Mouse (Mus musculus) forebrain, embryonic 11.5 days (tissue): ENCODE results near the gene Ighmbp2. TPM values are rescaled to one million over a fixed set of nuclear protein-coding genes. Genes with fewer than 3 reads are reported as not detected.

ENCODE experiments used
- ATAC-seq: fragments of 200-750 bp; cut with Nextera tagmentation; replicated peaks from 2 replicates; pipeline ENCODE4 v1.8.0; 2017; ENCODE audit warnings: moderate TSS enrichment; ENCODE audit not compliant: low FRiP score
- DNase-seq: peaks from one replicate; pipeline ENCODE4 v3.0.0-alpha.2; 2017; ENCODE audit warnings: low spot score
- H3K27ac ChIP-seq: fragments of 300-500 bp; sonication (generic); 2 replicates; pipeline ENCODE4 v1.5.1; 2014; ENCODE audit warnings: low read depth, low read length
- H3K27me3 ChIP-seq: fragments of 300-500 bp; sonication (generic); 2 replicates; pipeline ENCODE4 v1.6.1; 2014; ENCODE audit warnings: mild to moderate bottlenecking, low read length, mixed read lengths; ENCODE audit not compliant: control insufficient read depth, insufficient read depth
- H3K36me3 ChIP-seq: fragments of 300-500 bp; sonication (generic); 2 replicates; pipeline ENCODE4 v1.6.1; 2014; ENCODE audit warnings: mild to moderate bottlenecking, low read length, moderate library complexity, mixed read lengths; ENCODE audit not compliant: control insufficient read depth, insufficient read depth
- H3K4me1 ChIP-seq: fragments of 300-500 bp; sonication (generic); replicated peaks from 2 replicates; pipeline ENCODE4 v1.6.1; 2014; ENCODE audit warnings: low read length, mixed read lengths; ENCODE audit not compliant: control insufficient read depth, insufficient read depth
- H3K4me2 ChIP-seq: fragments of 300-500 bp; sonication (generic); 2 replicates; pipeline ENCODE4 v1.6.1; 2014; ENCODE audit warnings: low read depth, mild to moderate bottlenecking, low read length, moderate library complexity, mixed read lengths; ENCODE audit not compliant: severe bottlenecking
- H3K4me3 ChIP-seq: fragments of 300-500 bp; sonication (generic); 2 replicates; pipeline ENCODE4 v1.5.1; 2014; ENCODE audit warnings: low read depth, low read length
- H3K9ac ChIP-seq: fragments of 300-500 bp; sonication (generic); 2 replicates; pipeline ENCODE4 v1.6.1; 2014; ENCODE audit warnings: low read length
- H3K9me3 ChIP-seq: fragments of 300-500 bp; sonication (generic); 2 replicates; pipeline ENCODE4 v1.6.1; 2016; ENCODE audit warnings: low read length, mixed read lengths; ENCODE audit not compliant: control insufficient read depth
- WGBS: fragments of 180-500 bp; shearing (Covaris S2); extraction: QIAGEN DNeasy Blood & Tissue Kit; methylation state at CpG from one replicate; pipeline ENCODE4 v1.1.7; 2014; 5-methylcytosine and 5-hydroxymethylcytosine counted together
- polyA plus RNA-seq: library from polyadenylated mRNA; unstranded; fragments of >200 nt; fragmentation: Nextera tagmentation; extraction: Ambion mirVana; gene quantifications from 2 replicates; pipeline ENCODE4 v1.2.1, GENCODE M21; 2014

The Ighmbp2 gene
- polyA plus RNA-seq, 1 experiment from 2014 or later = 10.1 TPM

DNA sequence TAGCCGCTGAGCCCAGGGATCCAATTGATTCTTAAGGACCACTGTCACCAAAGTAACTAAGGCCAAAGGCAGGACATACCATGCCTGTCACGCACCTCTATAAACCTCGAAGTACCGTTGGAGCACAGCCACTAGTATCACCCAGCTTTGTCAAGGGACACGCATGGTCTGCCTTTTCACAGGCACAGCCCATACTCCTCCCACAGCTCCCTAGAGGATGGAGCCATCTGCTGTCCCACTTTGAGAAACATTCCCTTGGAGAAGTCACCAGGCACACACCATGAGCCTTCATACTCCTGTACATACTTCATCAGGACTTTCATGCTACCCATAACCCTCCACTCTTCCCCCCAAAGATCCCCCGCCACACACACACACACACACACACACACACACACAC is 13.0 kb downstream of the Ighmbp2 start:
- no peak for ATAC-seq
- H3K36me3 ChIP-seq = peaks cover 3% of the 10 kb centered on the region; the same call in 1 of the 2 replicates
- WGBS = 97% methylated on average over 6 of the region's 6 CpGs

GRCm38 (mm10) chr19:3269279-3269678 is 13.5 kb downstream of the Ighmbp2 start:
- H3K4me2 ChIP-seq = no peak overlapping the region
- H3K4me3 ChIP-seq = no peak overlapping the region
- no peaks in the 10 kb centered on the region for H3K9me3 ChIP-seq
- H3K27ac ChIP-seq = no peak overlapping the region
- H3K9ac ChIP-seq = no peak overlapping the region
- H3K36me3 ChIP-seq = peaks cover 4% of the 10 kb centered on the region; the same call in 1 of the 2 replicates
- WGBS = 93% methylated on average over 9 of the region's 9 CpGs
- peak; percentile 44 for DNase-seq
- no peak for ATAC-seq
- no peaks in the 10 kb centered on the region for H3K4me1 ChIP-seq
- H3K27me3 ChIP-seq = no peaks in the 10 kb centered on the region

More for the DNA sequence above, 13.0 kb downstream of the Ighmbp2 start:
- H3K4me1 ChIP-seq = no peaks in the 10 kb centered on the region
- peak; percentile 41 for DNase-seq
- no peak overlapping the region for H3K27ac ChIP-seq
- no peaks in the 10 kb centered on the region for H3K27me3 ChIP-seq
- H3K9me3 ChIP-seq = no peaks in the 10 kb centered on the region
- no peak overlapping the region for H3K4me2 ChIP-seq
- no peak overlapping the region for H3K4me3 ChIP-seq
- no peak overlapping the region for H3K9ac ChIP-seq

DNA sequence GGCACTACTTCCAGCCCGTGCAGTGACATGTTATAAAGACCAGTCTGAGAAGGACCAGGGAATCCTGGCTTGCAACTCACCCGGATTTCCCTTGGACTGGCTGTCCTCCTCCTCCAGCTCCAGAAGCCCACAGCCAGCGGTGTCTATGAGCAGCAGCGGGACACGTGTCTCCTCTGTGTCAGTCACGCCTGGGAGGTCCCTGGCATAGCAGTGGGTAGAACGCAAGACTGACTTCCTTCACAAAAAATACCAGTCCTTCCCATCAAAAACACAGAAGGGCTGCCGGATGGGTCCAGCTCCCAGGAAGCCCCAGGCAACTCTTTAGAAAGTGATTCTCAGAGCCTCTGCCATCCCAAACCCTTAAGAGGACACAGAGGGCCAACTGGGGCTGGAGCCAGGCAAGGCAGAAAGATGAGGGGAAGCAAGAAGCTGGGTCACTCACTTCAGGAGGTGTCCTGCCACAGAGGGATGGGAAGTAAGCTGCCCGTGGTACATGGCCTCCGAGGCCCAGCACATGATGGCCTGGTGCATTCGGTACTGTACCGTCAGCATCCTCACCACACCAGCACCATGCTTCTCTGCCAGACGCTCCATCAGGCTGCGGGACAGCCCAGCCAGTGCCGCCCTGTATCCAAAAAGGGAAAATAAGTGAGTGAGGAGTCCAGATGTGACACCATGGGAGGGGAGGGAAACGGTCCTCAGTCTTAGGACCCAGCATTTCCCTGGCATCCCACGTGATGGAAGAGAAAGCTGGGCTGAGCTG is 14.4 kb downstream of the Ighmbp2 start:
- WGBS = 94% methylated on average over 17 of the region's 17 CpGs

GRCm38 (mm10) chr19:3267340-3267739 is 15.5 kb downstream of the Ighmbp2 start:
- DNase-seq (peak; percentile 27), ATAC-seq (no peak)
- H3K9ac ChIP-seq = no peak overlapping the region
- no peak overlapping the region for H3K27ac ChIP-seq
- H3K4me3 ChIP-seq = no peak overlapping the region
- H3K9me3 ChIP-seq = no peaks in the 10 kb centered on the region
- 88% methylated on average over 4 of the region's 4 CpGs for WGBS
- no peaks in the 10 kb centered on the region for H3K4me1 ChIP-seq
- no peaks in the 10 kb centered on the region for H3K27me3 ChIP-seq
- peaks cover 4% of the 10 kb centered on the region; the same call in 1 of the 2 replicates for H3K36me3 ChIP-seq
- H3K4me2 ChIP-seq = no peak overlapping the region

More for the DNA sequence above, 14.4 kb downstream of the Ighmbp2 start:
- Histone ChIP-seq H3K27me3 (no peaks in the 10 kb centered on the region), H3K27ac (no peak overlapping the region), H3K4me1 (no peaks in the 10 kb centered on the region), H3K9ac (no peak overlapping the region), H3K9me3 (no peaks in the 10 kb centered on the region), H3K4me2 (no peak overlapping the region), H3K4me3 (no peak overlapping the region), H3K36me3 (peaks cover 4% of the 10 kb centered on the region; the same call in 1 of the 2 replicates)
- ATAC-seq = no peak
- DNase-seq = peak; percentile 44

DNA sequence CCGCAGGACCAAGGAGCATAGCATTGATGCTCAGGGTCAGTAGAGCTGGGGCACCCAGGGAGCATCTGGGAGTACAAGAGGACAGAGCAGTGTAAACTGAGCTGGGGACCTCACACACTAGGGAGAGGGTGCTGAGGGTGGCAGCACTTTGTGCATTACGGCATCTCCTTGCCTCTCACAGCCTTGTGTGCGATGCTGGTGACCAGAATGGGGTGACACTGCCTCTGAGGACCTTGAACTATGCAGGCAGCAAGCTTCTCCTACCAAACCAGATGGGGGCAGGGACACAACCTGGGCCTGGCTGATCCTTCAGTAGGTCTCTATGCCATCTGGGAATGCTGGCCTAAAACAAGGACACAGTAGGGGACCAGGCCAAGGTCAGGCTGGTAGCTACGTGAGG is 16.1 kb downstream of the Ighmbp2 start:
- Histone ChIP-seq H3K27ac (no peak overlapping the region), H3K4me1 (no peaks in the 10 kb centered on the region), H3K9ac (no peak overlapping the region), H3K27me3 (no peaks in the 10 kb centered on the region), H3K9me3 (no peaks in the 10 kb centered on the region), H3K4me2 (no peak overlapping the region), H3K36me3 (peaks cover 4% of the 10 kb centered on the region; the same call in 1 of the 2 replicates), H3K4me3 (no peak overlapping the region)
- 94% methylated on average over 4 of the region's 4 CpGs for WGBS
- ATAC-seq (no peak), DNase-seq (peak; percentile 37)

GRCm38 (mm10) chr19:3266136-3266535 is 16.7 kb downstream of the Ighmbp2 start:
- Histone ChIP-seq H3K4me3 (no peak overlapping the region), H3K27ac (no peak overlapping the region), H3K36me3 (peaks cover 4% of the 10 kb centered on the region; the same call in 1 of the 2 replicates), H3K9ac (no peak overlapping the region), H3K9me3 (no peaks in the 10 kb centered on the region), H3K4me2 (no peak overlapping the region), H3K27me3 (no peaks in the 10 kb centered on the region), H3K4me1 (no peaks in the 10 kb centered on the region)
- ATAC-seq = no peak
- WGBS = 89% methylated on average over 5 of the region's 5 CpGs
- DNase-seq = peak; percentile 44

GRCm38 (mm10) chr19:3265180-3265579 is 17.6 kb downstream of the Ighmbp2 start:
- no peak overlapping the region for H3K4me2 ChIP-seq
- WGBS = 94% methylated on average over 9 of the region's 9 CpGs
- no peak for ATAC-seq
- peaks cover 4% of the 10 kb centered on the region; the same call in 1 of the 2 replicates for H3K36me3 ChIP-seq
- H3K9me3 ChIP-seq = no peaks in the 10 kb centered on the region
- no peaks in the 10 kb centered on the region for H3K4me1 ChIP-seq
- H3K9ac ChIP-seq = no peak overlapping the region
- no peak overlapping the region for H3K27ac ChIP-seq
- H3K27me3 ChIP-seq = no peaks in the 10 kb centered on the region
- peak; percentile 43 for DNase-seq
- no peak overlapping the region for H3K4me3 ChIP-seq

GRCm38 (mm10) chr19:3264348-3264747 is 18.5 kb downstream of the Ighmbp2 start:
- ATAC-seq (no peak), DNase-seq (peak; percentile 39)
- H3K27me3 ChIP-seq = no peaks in the 10 kb centered on the region
- no peak overlapping the region for H3K4me2 ChIP-seq
- no peaks in the 10 kb centered on the region for H3K9me3 ChIP-seq
- H3K27ac ChIP-seq = no peak overlapping the region
- H3K9ac ChIP-seq = no peak overlapping the region
- 93% methylated on average over 6 of the region's 6 CpGs for WGBS
- H3K36me3 ChIP-seq = peaks cover 4% of the 10 kb centered on the region; the same call in 1 of the 2 replicates
- H3K4me1 ChIP-seq = no peaks in the 10 kb centered on the region
- no peak overlapping the region for H3K4me3 ChIP-seq
